Comparison of ENCODE assay signal across 8 mouse cellular contexts in the genomic region with DNA sequence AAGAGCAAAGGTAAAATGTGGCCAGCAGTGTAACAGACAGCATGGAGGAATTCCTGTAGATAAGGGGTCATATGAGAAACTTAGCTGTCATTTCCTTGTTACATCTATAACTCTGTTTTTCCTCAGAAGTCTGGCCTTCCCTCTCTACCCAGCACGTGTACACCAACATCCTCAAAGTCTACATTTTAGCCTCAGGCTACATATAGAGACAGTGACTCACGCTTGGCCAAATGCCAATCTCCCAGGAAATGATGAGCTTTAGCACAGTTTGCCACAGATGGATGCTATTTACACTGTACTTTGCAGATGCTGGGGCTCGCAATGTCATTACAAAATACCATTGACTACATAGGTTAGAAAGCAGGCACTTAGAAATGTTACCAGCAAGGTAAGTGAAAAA.
DNase-seq lines count a peak whose midpoint lies in the region; ATAC-seq and TF ChIP-seq lines count a peak whose summit lies in the region.
"Had no signal": no experiment of that assay in that cellular context is flagged by ENCODE, and none has a peak within 500 bp of the region (broad histone marks: within the 10 kb centered on the region; RNA-seq: fewer than 3 reads in every experiment).

No protein-coding gene starts in this region.

- TF ChIP-seq EP300 in stomach, postnatal 0 days (optimal IDR thresholded peaks at IDR 0.05), result no peak

- no peaks in the 10 kb centered on the region for H3K9me3 ChIP-seq in midbrain, postnatal 0 days (ENCODE audit: low read length)
- no peaks in the 10 kb centered on the region for H3K9me3 ChIP-seq in midbrain, embryonic 11.5 days (ENCODE audit: control insufficient read depth, low read length)
- H3K9me3 ChIP-seq in stomach, postnatal 0 days (ENCODE audit: control insufficient read depth, low read length), result no peaks in the 10 kb centered on the region
- H3K9me3 ChIP-seq in heart, embryonic 10.5 days, result no peaks in the 10 kb centered on the region
- H3K9me3 ChIP-seq: heart, embryonic 15.5 days had no signal

- WGBS in midbrain, postnatal 0 days, result 61% methylated on average over 3 of the region's 3 CpGs
- 82% methylated on average over 3 of the region's 3 CpGs for WGBS in midbrain, embryonic 11.5 days
- 52% methylated on average over 3 of the region's 3 CpGs for WGBS in stomach, postnatal 0 days
- 65% methylated on average over 3 of the region's 3 CpGs for WGBS in heart, embryonic 10.5 days

- TF ChIP-seq CTCF in midbrain, postnatal 0 days (IDR thresholded peaks at IDR 0.05), result no peak
- no peak for TF ChIP-seq CTCF in stomach, postnatal 0 days (IDR thresholded peaks at IDR 0.05; ENCODE audit: low read depth)

- H3K27ac ChIP-seq in midbrain, postnatal 0 days (ENCODE audit: low read depth, low read length), result no peak overlapping the region
- no peak overlapping the region for H3K27ac ChIP-seq in midbrain, embryonic 11.5 days (ENCODE audit: low read depth, low read length)
- H3K27ac ChIP-seq in stomach, postnatal 0 days (replicated peaks), result no peak overlapping the region
- H3K27ac ChIP-seq in heart, embryonic 10.5 days, result no peak overlapping the region
- H3K27ac ChIP-seq: heart, embryonic 15.5 days had no signal

- no peak overlapping the region for H3K4me2 ChIP-seq in midbrain, postnatal 0 days (ENCODE audit: low read depth, low read length, poor library complexity, severe bottlenecking)
- no peak overlapping the region for H3K4me2 ChIP-seq in midbrain, embryonic 11.5 days
- no peak overlapping the region for H3K4me2 ChIP-seq in stomach, postnatal 0 days (replicated peaks; ENCODE audit: low read depth)
- H3K4me2 ChIP-seq: heart, embryonic 15.5 days had no signal

- no peak for ATAC-seq in midbrain, postnatal 0 days (ENCODE audit: low FRiP score)
- ATAC-seq in midbrain, embryonic 11.5 days (ENCODE audit: low FRiP score), result no peak
- no peak for ATAC-seq in stomach, postnatal 0 days (ENCODE audit: low FRiP score, low TSS enrichment)

- peak; percentile 69 for DNase-seq in midbrain, postnatal 0 days (ENCODE audit: low spot score)
- DNase-seq in midbrain, embryonic 11.5 days (ENCODE audit: low spot score, missing footprints), result no peak
- DNase-seq in frontal cortex, postnatal 25 days (ENCODE audit: low spot score in 2 of 2), result peak; percentile 19 to 44
- peak; percentile 66 to 72 for DNase-seq in left cerebral cortex, adult 18-20 months (ENCODE audit: low spot score in 2 of 2)
- DNase-seq in stomach, postnatal 0 days (ENCODE audit: low spot score), result peak; percentile 13
- no peak for DNase-seq in heart, embryonic 10.5 days (ENCODE audit: low spot score)
- DNase-seq in urinary bladder, adult 2 months (ENCODE audit: low spot score), result no peak

- no peak overlapping the region for H3K4me3 ChIP-seq in midbrain, postnatal 0 days (ENCODE audit: low read depth, low read length)
- H3K4me3 ChIP-seq in midbrain, embryonic 11.5 days (ENCODE audit: low read depth, low read length), result no peak overlapping the region
- H3K4me3 ChIP-seq in stomach, postnatal 0 days (ENCODE audit: low read depth, low read length), result no peak overlapping the region
- H3K4me3 ChIP-seq in heart, embryonic 10.5 days, result no peak overlapping the region
- H3K4me3 ChIP-seq: heart, embryonic 15.5 days had no signal

- H3K4me1 ChIP-seq in midbrain, postnatal 0 days (ENCODE audit: insufficient read depth, low read length), result no peaks in the 10 kb centered on the region
- no peaks in the 10 kb centered on the region for H3K4me1 ChIP-seq in midbrain, embryonic 11.5 days (ENCODE audit: control insufficient read depth, insufficient read depth, low read length)
- no peaks in the 10 kb centered on the region for H3K4me1 ChIP-seq in stomach, postnatal 0 days (replicated peaks; ENCODE audit: control insufficient read depth, insufficient read depth)
- H3K4me1 ChIP-seq in heart, embryonic 10.5 days, result no peaks in the 10 kb centered on the region
- H3K4me1 ChIP-seq: heart, embryonic 15.5 days had no signal

- H3K27me3 ChIP-seq in midbrain, postnatal 0 days (ENCODE audit: insufficient read depth, low read length), result no peaks in the 10 kb centered on the region
- no peaks in the 10 kb centered on the region for H3K27me3 ChIP-seq in midbrain, embryonic 11.5 days (ENCODE audit: control insufficient read depth, insufficient read depth, low read length)
- no peaks in the 10 kb centered on the region for H3K27me3 ChIP-seq in stomach, postnatal 0 days (ENCODE audit: control insufficient read depth, insufficient read depth, low read length)
- no peaks in the 10 kb centered on the region for H3K27me3 ChIP-seq in heart, embryonic 10.5 days (ENCODE audit: insufficient read depth, poor library complexity, severe bottlenecking)
- H3K27me3 ChIP-seq: heart, embryonic 15.5 days had no signal

- no peaks in the 10 kb centered on the region for H3K36me3 ChIP-seq in midbrain, postnatal 0 days (ENCODE audit: insufficient read depth, low read length)
- H3K36me3 ChIP-seq in midbrain, embryonic 11.5 days (ENCODE audit: control insufficient read depth, insufficient read depth, low read length), result no peaks in the 10 kb centered on the region
- no peaks in the 10 kb centered on the region for H3K36me3 ChIP-seq in stomach, postnatal 0 days (ENCODE audit: control insufficient read depth, insufficient read depth, low read length)
- H3K36me3 ChIP-seq in heart, embryonic 10.5 days, result no peaks in the 10 kb centered on the region
- H3K36me3 ChIP-seq: heart, embryonic 15.5 days had no signal

- H3K9ac ChIP-seq in midbrain, postnatal 0 days (replicated peaks; ENCODE audit: low read length, poor library complexity, severe bottlenecking), result no peak overlapping the region
- no peak overlapping the region for H3K9ac ChIP-seq in midbrain, embryonic 11.5 days (ENCODE audit: low read length)
- H3K9ac ChIP-seq in stomach, postnatal 0 days (ENCODE audit: low read length), result no peak overlapping the region
- H3K9ac ChIP-seq: heart, embryonic 15.5 days had no signal

Comparison
In these comparisons a context has a peak if more than half of its experiments do, and no peak if none do; other contexts are left out.
1. DNase-seq: peak in midbrain, postnatal 0 days (single experiment), frontal cortex, postnatal 25 days (2 of 2), left cerebral cortex, adult 18-20 months (2 of 2) and stomach, postnatal 0 days (single experiment); none in midbrain, embryonic 11.5 days (single experiment), heart, embryonic 10.5 days (single experiment) and urinary bladder, adult 2 months (single experiment).